Mouse (Mus musculus) brain, adult 2 months (tissue): Measurements from ENCODE around the gene Triobp.

ENCODE experiments used
- DNase-seq: peaks from one replicate; pipeline ENCODE4 v3.0.0; 2011; ENCODE audit warnings: low read depth, low spot score

Gene Triobp

GRCm38 (mm10) chr15:78962885-78963284, 15.4 kb downstream of the Triobp start:
- DNase-seq, result peak; percentile 91

DNA sequence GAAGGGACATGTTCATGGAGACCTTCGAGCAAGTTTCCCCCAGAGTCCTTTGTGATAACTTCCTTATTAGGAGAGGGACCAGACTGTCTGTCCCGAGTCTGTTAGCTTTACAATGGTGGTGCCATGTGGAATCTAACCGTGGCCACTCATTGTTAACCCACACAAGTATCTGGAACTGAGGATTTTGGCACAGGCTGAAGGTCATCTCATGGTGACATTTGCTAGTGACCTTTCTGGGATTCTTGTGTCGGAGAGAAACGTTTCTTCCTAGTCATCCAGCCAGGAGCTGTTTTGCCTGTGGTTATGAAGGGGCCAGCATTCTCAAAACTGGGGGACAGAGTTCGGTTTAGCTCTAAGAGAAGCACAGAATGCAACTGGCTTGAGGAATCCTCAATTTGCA, 24.1 kb downstream of the Triobp start:
- no peak for DNase-seq

DNA sequence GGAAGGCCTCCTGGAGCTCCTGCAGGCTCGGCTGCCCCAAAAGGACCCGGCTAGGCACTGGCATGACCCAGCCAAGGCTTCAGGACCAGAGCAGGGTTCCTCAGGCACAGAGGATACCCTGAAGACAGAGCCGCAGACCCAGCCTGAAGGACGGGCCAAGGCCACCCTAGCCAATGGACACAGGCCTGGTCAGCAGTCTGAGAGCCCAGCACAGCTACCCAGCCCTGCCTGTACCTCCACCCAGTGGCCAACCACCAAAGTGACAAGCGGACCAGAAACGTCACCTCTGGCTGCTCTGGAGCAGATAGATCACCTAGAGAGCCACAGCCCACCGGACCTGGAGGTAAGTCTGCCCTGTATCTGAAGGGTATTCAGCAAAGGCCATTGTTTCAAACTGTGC, 26.4 kb downstream of the Triobp start:
- DNase-seq, result peak; percentile 21

DNA sequence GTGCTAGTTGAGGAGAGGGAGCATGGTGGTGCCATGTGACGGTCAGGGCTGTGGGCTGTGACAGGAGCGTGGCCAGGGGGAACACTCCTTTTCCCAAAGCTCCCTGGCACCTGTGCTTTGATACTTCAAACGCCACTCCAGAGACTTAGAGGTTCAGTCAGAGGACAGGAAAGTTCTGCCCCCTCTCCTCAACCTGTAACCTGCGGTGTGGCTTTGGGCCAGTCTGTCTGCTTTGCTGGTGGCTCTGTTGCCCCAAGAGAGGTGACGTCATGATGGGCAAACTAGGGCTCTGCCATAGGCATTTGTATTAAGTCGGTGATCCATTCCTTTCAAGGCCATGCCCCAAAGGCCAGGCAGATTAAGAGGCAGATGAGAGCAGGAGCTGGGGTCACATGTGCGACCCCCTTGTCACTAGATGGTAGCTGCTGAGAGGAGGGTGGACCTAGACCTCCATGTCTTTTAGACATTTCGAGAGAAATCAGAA, 30.2 kb downstream of the Triobp start:
- DNase-seq, result no peak

DNA sequence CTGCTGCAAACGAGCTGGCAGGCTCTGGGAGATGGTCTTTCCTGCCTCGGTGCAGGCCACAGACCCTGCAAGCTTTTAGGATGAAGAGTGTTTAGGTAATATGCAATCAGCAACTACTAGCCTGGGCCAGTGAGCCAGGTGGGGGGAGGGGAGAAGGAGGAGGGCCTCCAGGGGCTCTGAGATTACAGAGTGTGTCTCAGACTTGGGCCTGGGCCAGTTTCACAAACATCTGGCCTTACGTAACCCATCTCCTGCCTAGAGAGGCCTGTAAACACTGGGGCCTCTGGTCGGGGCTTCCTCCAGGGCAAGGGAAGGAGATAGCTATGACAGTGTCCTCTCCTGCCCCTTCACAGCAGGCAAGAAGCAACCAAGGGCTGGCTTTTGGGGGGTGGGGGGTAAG, 31.4 kb downstream of the Triobp start:
- peak; percentile 43 for DNase-seq

DNA sequence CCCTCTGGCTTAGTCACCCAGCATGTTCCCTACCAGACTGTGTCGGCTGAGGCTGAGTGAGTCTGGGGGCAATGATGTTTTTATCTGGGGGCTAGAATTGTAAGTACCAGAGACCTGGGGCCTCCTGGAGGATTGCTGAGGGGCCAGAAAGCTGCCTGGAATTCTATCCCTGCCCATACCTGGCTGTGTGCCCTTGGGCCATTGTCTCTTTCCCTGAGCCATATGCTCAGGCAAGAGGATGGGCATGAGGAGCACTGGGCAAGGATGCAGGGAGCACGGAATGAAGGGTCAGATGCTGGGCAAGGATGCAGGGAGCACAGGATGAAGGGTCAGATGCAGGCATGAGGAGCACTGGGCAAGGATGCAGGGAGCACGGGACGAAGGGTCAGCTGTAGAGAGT, 32.6 kb downstream of the Triobp start:
- peak; percentile 76 for DNase-seq

DNA sequence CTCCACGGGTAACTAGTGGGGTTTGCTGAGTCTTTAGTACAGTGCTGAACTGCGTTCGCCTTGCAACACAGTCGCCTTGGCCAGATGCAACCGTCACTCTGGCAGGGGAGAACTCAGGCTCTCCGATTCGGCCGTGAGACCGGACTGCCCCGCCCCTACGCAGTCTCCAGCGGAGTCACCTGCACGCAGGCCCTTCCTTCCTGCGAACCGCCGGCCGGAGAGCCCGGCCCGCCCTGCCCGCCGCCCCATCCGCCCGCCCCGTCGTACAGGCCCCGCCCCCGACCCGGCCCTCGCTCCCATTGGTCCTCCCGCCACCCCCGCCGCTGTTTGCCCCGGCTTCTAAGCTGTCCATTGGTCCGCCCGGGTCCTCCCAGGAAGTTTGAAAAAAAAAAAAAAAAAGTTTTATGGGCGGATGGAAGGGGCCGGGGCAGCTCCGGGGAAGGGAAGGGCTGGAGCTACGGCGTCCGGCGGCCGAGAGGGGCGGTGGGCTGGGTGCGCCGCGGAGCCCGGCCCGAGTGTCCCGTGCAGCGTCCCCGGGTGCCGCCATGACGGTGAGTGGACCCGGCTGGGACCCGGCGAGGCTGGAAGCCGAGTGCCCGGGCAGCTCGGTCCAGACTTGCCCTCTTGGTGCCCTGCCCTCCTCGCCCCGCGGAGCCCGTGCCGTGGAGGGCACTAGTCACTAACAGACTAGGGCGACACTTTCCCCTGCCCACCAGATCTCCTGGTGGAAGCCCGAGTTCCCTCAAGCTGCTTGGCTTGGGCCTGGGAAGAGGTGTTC, 35.3 kb downstream of the Triobp start:
- peak; percentile 88 for DNase-seq

- peak; percentile 59 for DNase-seq
Observed at GRCm38 (mm10) chr15:78983436-78984285, 36.1 kb downstream of the Triobp start.

GRCm38 (mm10) chr15:78984286-78984778, 36.8 kb downstream of the Triobp start:
- no peak for DNase-seq

DNA sequence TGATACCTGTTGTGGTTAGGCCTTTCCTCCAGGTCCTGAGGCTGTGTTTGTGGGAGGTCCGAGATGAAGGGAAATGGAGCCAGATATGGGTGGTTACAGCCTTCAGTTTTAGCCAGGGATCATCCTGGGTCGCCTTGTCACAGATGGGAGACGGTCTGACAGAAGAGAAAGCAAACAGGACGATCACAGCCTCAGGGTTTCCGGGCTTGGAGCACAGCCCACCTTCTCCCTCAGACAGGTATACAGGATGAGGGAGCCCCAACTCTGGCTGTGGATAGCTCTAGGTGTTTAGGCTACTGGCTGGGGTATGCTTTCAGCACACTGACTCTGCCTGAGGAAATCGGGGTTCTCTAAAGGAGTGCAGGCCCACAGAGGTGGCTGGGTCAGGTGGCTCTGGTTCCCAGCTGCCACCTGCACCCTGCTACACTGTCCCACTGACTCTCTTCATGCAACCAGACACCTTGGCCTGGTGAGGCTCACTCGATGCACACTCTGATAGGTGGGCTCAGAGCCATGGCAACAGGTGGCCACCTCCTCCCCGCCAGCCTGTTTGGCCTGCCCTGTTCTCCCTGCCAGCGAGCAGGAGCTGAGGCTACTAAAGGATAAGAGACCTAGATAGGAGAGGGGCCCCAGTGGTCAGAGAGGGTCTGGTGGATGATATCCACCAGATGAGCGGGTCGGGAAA, 39.2 kb downstream of the Triobp start:
- DNase-seq, result peak; percentile 71

GRCm38 (mm10) chr15:78988499-78988971, 41.0 kb downstream of the Triobp start:
- peak; percentile 99 for DNase-seq

- DNase-seq, result no peak
Observed at GRCm38 (mm10) chr15:78989152-78990092, 41.9 kb downstream of the Triobp start.

- DNase-seq, result no peak
Observed at GRCm38 (mm10) chr15:78990093-78990463, 42.6 kb downstream of the Triobp start.

DNA sequence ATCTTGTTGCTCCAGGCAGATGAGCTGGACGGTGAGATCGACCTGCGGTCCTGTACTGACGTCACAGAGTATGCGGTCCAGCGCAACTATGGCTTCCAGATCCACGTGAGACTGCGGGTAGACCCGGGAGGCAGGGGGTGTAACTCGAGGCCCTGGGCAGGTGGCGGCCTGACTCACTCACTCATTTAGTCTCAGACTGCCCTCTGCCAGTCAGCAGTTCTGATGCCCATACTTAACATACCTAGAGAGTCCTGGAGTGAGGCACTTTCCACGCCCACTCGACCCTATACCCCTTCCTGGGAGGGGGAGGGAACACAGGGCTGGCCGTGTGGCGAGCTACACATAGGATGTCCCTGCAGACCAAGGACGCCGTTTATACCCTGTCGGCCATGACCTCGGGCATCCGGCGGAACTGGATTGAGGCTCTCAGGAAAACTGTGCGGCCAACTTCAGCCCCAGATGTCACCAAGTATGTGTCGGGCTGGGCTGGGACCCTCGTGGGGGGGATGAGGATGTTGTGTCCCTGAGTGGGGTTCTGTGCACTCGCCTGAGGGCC, 43.5 kb downstream of the Triobp start:
- DNase-seq, result no peak

DNA sequence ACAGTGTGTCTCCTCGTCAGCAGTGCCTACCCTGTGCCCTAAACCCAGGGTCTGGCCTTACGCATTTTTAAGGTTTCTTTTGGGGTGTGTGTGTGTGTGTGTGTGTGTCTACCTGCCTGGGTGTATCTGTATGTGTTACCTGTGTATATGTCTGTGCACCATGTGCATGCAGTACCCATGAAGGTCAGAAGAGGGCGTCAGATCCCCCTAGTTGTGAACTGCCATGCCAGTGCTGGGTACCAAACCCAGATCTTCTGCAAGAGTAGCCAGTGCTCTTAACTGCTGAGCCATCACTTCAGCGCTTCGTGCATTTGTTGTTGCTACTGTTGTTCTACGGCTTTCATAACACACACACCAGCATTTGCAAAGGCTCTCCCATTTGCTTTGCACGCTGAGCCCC, 44.7 kb downstream of the Triobp start:
- DNase-seq, result no peak

DNA sequence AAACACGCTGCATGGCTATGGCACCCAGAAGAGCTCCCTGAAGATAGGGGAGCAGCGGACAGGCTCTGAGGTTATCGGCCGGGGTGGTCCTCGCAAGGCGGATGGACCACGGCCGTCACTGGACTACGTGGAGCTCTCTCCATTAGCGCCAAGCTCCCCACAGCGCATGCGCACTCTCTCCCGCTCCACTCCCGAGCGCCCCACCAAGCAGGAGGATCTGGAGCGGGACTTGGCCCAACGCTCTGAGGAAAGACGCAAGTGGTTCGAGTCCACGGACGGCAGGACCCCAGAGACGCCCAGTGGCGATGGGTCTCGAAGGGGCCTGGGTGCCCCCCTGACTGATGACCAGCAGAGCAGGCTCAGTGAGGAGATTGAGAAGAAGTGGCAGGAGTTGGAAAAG, 45.4 kb downstream of the Triobp start:
- DNase-seq, result no peak

DNA sequence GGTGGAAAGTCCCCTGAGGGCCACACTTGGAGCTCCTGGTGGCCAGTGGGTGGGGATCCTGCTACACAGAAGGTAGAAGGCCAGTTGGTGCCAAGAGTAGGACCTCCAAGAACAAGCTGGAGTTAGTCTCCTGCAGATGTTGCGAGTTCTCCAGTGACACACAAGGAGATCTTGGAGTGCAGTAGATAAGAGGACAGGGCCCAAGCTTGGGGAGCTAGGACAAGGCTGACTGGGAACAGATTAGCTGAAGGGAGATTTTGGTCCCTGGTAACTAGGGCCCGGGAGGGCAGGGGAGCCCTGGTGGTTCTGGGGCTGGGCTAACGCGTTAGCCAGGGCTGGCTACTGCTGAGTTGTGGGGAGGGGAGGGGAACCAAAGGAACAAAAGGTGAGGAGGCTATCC, 48.4 kb downstream of the Triobp start:
- no peak for DNase-seq

DNA sequence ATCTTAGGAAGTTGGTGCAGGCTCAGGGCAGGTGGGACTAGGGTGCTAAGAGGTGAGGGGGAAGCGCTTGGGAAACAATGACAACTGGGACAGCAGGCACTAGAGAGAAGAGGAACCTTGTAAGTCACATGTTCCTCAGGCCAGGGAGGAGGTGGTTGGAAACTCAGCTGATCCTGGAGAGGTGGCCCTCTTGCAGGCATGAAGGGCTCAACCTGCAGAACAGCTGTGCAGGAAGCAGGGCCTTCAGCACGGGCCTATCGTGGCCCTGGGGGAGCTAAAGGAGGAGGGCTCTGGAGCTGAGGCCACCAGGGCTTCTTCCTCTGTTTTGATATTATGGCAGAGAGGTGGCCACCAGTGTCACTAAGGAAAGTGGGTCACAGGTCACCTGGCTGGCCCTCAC, 49.1 kb downstream of the Triobp start:
- no peak for DNase-seq

DNA sequence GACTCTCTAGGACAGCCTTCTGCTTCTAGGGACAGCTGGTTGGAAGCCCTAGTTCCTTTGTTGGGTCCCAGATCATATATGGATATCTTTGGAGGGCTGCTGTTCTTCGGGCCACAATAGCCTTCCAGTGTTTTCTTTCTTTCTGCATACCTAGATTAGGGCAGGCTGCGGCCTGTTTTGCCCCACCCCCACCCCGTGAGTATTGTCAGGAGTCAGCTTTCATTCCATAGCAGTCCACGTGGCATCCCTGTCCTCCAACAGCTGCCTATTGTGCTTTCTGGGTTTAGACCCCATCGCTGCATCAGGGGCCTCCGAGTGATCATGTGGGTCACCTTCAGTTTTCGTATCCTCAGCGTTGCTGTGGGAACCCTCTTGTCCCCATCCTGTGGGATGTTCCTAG, 50.8 kb downstream of the Triobp start:
- no peak for DNase-seq

GRCm38 (mm10) chr15:78999586-78999985, 52.1 kb downstream of the Triobp start:
- peak; percentile 62 for DNase-seq
